Mouse (Mus musculus): ENCODE results near the gene Ctsa. TPM values are rescaled to one million over a fixed set of nuclear protein-coding genes. Genes with fewer than 3 reads are reported as not detected.
"Not testable (repeated sequence)": the region's sequence is repeated elsewhere in the genome, so short reads cannot be mapped to it uniquely, and the experiment has no call there.

Gene Ctsa
- total RNA-seq, 2 experiments from 2014 or later: 108 to 116 TPM

DNA sequence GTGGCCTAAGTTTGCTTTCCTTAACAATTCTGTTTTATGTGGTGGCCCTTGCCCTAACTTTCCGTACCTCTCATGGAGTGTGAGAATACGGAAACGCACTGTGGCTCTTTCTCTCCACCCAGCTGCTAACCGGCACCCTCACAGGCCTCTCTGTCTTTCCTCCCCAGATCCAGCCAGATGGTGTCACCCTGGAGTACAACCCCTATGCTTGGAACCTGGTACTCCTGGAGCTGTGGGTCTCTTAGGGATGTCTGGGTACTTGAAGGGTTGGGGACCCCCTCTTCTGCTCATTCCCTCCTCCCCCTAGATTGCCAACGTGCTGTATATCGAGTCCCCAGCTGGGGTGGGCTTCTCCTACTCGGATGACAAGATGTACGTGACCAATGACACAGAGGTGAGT is 1.9 kb downstream of the Ctsa start:
- peak; percentile 37 to 41 for DNase-seq
- intact Hi-C loops (cut with DNase I): loop anchor here (5.0 kb wide), 1 partner anchor 63 kb away; no protein-coding TSS in a partner anchor

DNA sequence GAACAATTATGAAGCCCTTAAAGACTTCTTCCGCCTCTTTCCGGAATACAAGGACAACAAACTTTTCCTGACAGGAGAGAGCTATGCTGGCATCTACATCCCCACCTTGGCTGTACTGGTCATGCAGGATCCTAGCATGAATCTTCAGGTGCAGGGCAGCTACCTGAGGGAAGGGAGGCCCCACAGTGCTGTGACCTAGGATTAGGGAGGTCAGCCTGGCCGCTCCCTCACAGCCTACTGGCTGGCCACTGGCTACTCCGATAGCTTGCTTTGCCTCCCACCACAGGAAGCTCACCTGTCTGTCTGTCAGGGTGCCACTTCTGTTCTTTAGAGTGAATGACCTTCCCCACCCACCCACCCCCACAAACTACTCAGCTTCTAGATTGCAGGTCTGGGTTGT is 2.5 kb downstream of the Ctsa start:
- intact Hi-C loops (cut with DNase I): no loop called here
- no peak for DNase-seq

GRCm38 (mm10) chr2:164845782-164846181 is 13.1 kb downstream of the Ctsa start:
- DNase-seq: peak in 1 of 2 experiments; percentile 27

DNA sequence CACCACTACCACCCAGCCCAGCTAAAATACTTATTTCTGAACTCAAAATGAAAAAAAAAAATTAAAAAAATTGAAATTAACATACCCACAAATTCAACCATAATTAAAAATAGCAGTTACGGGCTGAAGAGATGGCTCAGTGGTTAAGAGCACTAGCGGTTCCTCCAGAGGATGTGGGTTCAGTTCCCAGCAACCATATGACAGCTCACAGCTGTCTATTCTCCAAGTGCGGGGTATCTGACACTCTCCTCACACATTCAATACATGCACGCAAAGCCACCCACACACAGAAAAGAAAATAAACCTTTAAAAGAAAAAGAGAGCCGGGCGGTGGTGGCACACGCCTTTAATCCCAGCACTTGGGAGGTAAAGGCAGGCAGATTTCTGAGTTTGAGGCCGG is 17.4 kb downstream of the Ctsa start:
- DNase-seq: no peak
- intact Hi-C loops (cut with DNase I): no loop called here

More at GRCm38 (mm10) chr2:164845782-164846181, 13.1 kb downstream of the Ctsa start:
- intact Hi-C loops (cut with DNase I): no loop called here

- intact Hi-C loops (cut with DNase I); DNase-seq: not testable (repeated sequence)
Observed at GRCm38 (mm10) chr2:164855572-164855971, 22.9 kb downstream of the Ctsa start.

DNA sequence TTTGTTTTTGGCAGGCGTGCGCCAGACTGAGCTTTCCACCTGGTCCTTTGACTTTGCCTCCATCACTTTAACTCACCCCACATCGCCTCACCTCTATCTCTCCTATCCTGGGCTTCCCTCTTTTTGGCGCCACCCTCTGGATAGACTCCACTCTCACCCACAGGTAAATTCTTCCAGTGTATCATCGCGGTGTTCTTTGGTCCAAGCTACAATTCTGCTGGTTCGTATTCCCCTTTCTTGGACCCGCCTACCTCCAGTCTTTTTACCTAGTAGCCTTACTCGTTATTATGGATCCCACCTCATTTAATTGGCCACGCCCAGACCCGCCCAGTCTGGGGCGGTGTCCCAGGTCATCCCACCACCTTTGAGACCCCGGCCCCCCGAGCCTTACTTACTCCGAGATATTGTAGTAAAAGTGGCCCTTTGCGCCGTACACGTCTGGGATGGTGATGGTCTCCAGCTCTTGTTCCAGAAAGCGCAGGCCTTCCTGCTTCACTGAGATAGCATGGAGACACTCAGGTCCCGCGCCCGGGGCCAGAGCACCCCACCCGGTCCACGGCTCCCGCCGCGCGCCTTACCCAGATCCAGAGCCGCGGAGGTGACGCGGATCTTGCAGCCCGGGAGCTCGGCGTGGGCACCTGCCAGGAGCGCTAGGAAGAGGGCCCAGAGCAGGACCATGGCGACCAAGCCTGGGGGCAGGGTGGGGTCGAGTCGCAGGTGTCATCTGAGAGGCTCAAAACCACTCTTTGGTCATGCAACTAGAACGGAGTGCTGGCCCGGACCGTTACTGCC is 23.8 kb downstream of the Ctsa start:
- intact Hi-C loops (cut with DNase I): loop anchor here (2.0 kb wide), 1 partner anchor 24 kb away; no protein-coding TSS in a partner anchor
- DNase-seq: peak in 1 of 2 experiments; percentile 35

DNA sequence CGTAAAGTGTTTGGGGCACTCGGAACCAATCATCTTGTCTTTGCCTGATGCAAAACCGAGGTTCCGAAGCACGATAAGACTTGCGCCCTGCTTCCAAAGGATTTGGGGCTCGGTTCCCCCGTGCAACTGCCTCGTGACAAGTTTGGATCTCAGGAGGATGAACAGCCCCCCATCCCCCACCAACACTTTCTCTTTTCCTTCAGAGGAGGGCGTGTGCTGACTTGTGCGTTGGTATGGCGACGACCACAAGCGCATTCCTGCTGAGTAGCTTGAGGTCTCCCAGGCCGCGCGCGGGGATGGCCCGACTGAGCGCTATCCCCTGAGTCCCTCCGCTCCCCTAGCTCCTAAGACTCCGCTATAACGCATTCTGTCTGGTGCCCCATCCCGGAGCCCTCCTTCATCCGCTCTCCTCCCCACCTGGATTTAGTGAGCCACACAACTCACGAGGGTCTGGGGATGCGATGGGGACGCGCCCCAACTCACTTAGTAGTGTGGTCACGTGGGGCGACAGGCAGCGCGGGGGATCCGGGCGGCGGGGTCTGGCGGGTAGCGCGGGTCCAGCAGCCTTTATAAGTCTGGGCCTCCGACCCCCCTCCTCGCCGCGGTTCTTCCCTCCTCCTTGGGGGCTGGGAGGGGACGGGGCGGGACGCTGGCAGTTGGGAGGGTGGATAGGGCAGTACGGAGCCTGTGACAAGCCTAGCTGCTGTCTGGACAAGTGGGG is 24.6 kb downstream of the Ctsa start, which contains the start of gene Pltp:
Gene Pltp, minus strand, starts transcription at position 611 of the 721 bp plus-strand sequence.
- intact Hi-C loops (cut with DNase I): loop anchor here (2.0 kb wide), 1 partner anchor 24 kb away; no protein-coding TSS in a partner anchor
- DNase-seq: peak; percentile 58 to 74

DNA sequence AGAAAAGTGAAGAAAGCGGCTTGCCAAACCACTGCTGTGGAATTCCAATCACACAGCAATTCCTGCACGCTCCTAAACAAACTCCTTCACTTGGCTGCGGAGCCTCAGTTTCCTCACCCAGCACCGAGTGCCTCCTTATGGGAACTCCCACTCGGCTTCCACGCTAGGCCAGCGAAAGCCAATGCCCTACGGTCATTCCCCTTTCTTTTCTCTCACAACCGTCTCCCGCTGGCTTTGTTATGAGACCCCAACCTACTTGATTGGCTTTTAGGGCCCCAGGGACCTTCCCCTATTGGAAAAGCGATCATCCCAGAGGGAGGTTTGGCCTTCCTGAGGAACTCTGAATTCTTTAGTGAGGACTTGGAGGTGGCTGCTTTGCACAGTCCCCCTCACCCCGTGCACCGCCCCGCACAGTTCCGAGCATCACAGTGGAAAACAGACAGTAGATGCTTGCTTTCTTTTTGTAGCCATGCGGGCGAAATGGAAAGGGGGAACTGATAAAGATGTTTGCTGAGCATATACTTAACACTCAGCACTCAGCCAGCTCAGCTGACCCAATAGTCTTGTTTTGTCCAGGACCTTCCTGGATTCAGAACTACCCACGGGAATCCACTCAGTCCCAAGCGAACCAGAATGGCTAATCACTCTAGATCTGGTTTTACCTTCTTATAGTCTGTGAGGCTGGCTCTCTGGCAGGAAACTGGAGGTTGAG is 25.3 kb downstream of the Ctsa start:
- intact Hi-C loops (cut with DNase I): loop anchor here (2.0 kb wide), 1 partner anchor 23 kb away; no protein-coding TSS in a partner anchor
- DNase-seq: no peak

DNA sequence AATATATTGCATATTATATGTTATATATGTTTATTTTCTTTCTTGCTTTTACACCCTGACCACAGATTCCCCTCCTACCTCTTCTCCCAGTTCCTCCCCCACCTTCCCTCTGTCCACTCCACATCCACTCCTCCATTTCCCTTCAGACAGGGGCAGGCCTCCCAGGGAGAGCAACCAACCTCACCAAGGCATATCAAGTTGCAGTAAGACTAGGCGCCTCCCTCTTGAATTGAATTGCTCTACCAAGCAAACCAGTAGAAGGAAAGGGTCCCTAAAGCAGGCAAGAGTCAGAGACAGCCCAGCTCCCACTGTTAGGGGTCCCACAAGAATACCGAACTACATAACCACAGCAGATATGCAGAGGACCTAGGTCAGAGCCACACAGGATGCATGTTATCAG is 26.5 kb downstream of the Ctsa start:
- no peak for DNase-seq
- intact Hi-C loops (cut with DNase I): no loop called here

- intact Hi-C loops (cut with DNase I): no loop called here
- no peak for DNase-seq
Observed at GRCm38 (mm10) chr2:164859640-164860432, 27.2 kb downstream of the Ctsa start.

DNA sequence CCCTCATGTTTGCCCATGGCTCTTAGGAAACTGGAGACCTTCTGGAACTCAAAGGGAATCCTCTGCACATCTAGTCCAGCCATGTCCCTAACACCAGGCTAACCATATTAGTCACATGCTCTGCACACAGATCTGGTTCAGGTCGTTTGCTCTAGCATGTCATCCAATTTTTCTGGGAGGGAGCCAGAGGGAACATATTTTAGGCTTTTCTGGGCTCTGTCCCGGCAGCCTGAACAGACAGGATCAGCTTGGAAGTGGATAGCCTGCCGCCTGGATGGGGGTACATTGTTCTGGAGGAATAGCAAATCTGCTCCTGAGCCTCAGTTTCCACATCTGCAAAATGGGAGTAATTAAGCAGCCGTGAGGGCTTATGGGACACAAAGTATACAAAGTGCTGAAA is 28.4 kb downstream of the Ctsa start:
- intact Hi-C loops (cut with DNase I): no loop called here
- DNase-seq: peak; percentile 32 to 55

DNA sequence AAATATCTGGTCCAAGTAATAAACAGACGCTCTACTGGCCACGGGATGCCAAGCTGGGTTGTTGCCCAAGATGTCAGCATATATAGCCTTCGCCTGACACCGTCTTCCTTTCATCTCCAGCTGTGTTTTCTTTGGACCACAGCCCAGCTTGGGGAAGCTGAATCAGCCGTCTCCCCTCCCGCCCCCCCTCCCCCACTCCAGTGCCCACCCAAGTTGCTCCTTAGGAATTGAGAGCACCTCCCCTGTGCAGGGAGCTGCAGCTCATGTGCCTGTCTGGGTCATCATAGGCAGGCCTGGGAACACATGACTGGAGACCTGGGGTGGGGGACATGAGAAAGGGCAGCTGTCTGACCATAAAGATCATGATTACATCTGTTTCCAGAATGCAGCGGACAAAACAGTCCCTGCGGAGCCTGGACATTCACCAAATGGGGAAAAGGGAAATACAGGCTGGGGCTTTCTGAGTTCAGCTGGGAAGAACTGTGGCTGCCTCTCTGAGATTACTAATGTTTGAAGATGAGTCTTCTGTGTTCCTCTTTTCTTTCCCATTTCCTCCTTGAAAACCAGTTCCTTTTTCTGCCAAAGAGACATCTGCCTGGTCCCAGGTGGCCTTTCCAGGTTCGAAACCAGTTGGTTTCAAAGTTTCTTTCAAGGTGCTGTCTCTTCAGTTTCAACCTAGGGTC is 29.6 kb downstream of the Ctsa start:
- peak; percentile 83 to 88 for DNase-seq
- intact Hi-C loops (cut with DNase I): no loop called here

DNA sequence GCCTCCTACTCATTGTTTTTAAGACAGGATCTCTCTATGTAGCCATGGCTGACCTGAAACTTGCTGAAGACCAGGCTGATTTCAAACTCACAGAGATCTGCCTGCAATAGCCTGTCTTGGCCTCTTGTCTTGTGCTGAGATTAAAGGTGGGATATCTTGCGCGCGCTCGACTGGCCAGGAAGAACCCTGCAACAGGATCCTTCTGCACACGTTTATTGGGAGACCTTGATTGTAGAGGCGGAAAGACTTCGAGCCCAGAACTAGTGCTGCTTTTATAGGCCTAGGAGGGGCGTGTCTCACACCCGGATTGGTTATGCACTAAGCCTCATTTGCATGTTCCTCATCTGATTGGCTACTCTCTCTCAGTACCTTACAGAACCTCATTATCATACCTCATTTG is 30.7 kb downstream of the Ctsa start:
- DNase-seq; intact Hi-C loops (cut with DNase I): not testable (repeated sequence)

DNA sequence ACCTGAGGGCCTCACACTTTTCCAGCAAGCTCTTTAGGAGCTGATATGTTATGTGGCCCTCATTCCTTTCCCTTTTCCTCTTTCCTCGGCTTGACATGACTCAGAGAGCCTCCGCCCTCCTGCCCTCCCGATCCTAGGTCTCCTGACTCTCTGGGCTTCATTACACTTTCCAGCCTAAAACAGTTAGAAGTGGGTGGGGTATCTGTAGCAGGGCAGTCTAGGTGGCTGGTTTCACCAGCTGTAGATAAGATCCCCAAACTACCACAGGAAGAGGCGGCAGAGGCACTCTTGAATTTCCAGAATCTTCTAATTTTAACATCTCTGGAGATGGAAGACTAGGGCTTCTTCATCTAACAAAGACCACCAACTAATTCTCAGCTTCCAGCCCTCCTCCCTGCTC is 31.9 kb downstream of the Ctsa start:
- DNase-seq: no peak
- intact Hi-C loops (cut with DNase I): no loop called here

GRCm38 (mm10) chr2:164866741-164867551 is 34.3 kb downstream of the Ctsa start:
- DNase-seq: peak; percentile 94
- intact Hi-C loops (cut with DNase I): no loop called here

DNA sequence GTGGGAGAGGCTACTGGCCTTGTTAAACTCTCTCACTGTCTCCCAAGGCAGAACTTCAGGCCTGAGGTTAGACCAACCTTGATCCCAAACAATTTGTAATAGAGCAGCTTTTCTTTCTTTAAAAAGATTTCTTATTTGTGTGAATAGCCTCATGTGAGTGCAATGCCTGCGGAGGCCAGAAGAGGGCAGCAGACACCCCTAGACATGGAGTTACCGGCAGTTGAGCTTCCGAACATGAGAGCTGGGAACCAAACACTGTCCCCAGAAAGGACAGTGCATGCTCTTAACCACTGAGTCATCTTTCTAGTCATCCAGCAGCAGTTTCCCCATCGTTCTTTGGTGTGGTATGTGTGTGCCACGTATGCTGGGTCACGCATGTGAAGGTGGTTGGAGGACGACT is 34.9 kb downstream of the Ctsa start:
- intact Hi-C loops (cut with DNase I): no loop called here
- no peak for DNase-seq

GRCm38 (mm10) chr2:164868491-164868890 is 35.8 kb downstream of the Ctsa start:
- intact Hi-C loops (cut with DNase I): no loop called here
- no peak for DNase-seq

DNA sequence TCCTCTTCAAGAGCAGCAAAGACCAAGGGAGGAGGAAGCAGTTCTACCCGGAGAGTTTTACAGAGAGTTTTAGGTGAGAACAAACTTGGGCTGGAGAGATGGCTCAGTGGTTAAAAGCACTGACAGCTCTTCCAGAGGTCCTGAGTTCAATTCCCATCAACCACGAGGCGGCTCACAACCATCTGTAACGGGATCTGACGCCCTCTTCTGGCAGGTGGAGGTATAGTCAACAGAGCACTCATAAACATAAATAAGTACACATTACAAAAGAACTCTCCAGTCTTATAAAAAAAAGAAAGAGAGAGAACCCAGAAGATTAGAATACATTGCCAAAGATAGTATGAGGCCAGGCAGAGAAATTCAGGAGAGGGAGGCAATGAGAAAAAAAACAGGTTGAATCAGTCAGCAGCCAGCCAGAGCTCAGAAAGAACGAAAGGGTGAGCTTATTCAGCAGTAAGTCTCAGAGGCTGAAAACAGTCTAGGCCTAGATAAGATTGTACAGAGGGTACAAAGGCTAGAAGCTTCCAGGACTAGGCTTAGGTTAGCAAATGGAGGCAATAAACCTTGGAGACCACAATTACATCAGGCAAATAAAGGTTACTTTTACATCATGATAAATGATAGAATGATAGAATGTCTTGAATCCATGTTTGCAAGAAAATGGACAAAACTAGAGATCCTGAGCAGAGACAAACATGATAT is 39.1 kb downstream of the Ctsa start:
- DNase-seq: no peak
- intact Hi-C loops (cut with DNase I): no loop called here

Data from heart, postnatal 10 days (tissue).